Mouse (Mus musculus): ENCODE results near the gene Idh3b. TPM values are rescaled to one million over a fixed set of nuclear protein-coding genes. Genes with fewer than 3 reads are reported as not detected.

Idh3b gene
- 218 and 221 TPM in 2 replicates for polyA plus RNA-seq (2016; fragmentation: Nextera tagmentation; extraction: Ambion mirVana)

GRCm38 (mm10) chr2:130283854-130284654 lies at the start of gene Idh3b:
Gene Idh3b, minus strand, starts transcription at chr2:130284547.
- peaks cover 39% of the 10 kb centered on the region for H3K36me3 ChIP-seq
- H3K4me2 ChIP-seq, result peak within 1 kb of the TSS; percentile 85
- ATAC-seq (ENCODE audit: insufficient number of reproducible peaks, low FRiP score), result peak; percentile 86
- peak within 1 kb of the TSS; percentile 93 for H3K4me3 ChIP-seq
- H3K9ac ChIP-seq, result peak within 1 kb of the TSS; percentile 95
- H3K27ac ChIP-seq (ENCODE audit: poor library complexity, severe bottlenecking), result peak within 1 kb of the TSS; percentile 87
- no peaks in the 10 kb centered on the region for H3K9me3 ChIP-seq (replicated peaks)
- peaks cover 10% of the 10 kb centered on the region for H3K4me1 ChIP-seq (replicated peaks)
- no peaks in the 10 kb centered on the region for H3K27me3 ChIP-seq (replicated peaks)
- under 1% methylated on average over 51 of the region's 51 CpGs for WGBS

- no peak overlapping the region for H3K4me3 ChIP-seq
- H3K4me2 ChIP-seq, result no peak overlapping the region
- H3K9me3 ChIP-seq (replicated peaks), result no peaks in the 10 kb centered on the region
- H3K9ac ChIP-seq, result no peak overlapping the region
- no peak overlapping the region for H3K27ac ChIP-seq (ENCODE audit: poor library complexity, severe bottlenecking)
- H3K4me1 ChIP-seq (replicated peaks), result no peaks in the 10 kb centered on the region
- H3K27me3 ChIP-seq (replicated peaks), result no peaks in the 10 kb centered on the region
- H3K36me3 ChIP-seq, result no peaks in the 10 kb centered on the region
- 78% methylated on average over 2 of the region's 2 CpGs for whole genome bisulfite sequencing
- ATAC-seq (ENCODE audit: insufficient number of reproducible peaks, low FRiP score), result no peak
These were observed 45.2 kb upstream of the Idh3b start for GRCm38 (mm10) chr2:130329502-130329901.

GRCm38 (mm10) chr2:130327057-130327456 lies 42.7 kb upstream of the Idh3b start:
- no peak overlapping the region for H3K4me3 ChIP-seq
- no peak overlapping the region for H3K9ac ChIP-seq
- H3K9me3 ChIP-seq (replicated peaks), result no peaks in the 10 kb centered on the region
- no peak overlapping the region for H3K4me2 ChIP-seq
- H3K27me3 ChIP-seq (replicated peaks), result no peaks in the 10 kb centered on the region
- 45% methylated on average over 1 of the region's 1 CpGs for WGBS
- H3K27ac ChIP-seq (ENCODE audit: poor library complexity, severe bottlenecking), result no peak overlapping the region
- no peaks in the 10 kb centered on the region for H3K4me1 ChIP-seq (replicated peaks)
- no peak for ATAC-seq (ENCODE audit: insufficient number of reproducible peaks, low FRiP score)
- no peaks in the 10 kb centered on the region for H3K36me3 ChIP-seq

- Histone ChIP-seq H3K9me3 (replicated peaks) (no peaks in the 10 kb centered on the region), H3K36me3 (peaks cover 16% of the 10 kb centered on the region), H3K4me1 (replicated peaks) (no peaks in the 10 kb centered on the region; the same call in 1 of the 2 replicates), H3K4me2 (no peak overlapping the region), H3K27me3 (replicated peaks) (peaks cover 11% of the 10 kb centered on the region), H3K4me3 (no peak overlapping the region), H3K27ac (ENCODE audit: poor library complexity, severe bottlenecking) (no peak overlapping the region), H3K9ac (no peak overlapping the region)
- WGBS, result 50% methylated on average over 4 of the region's 4 CpGs
- no peak for ATAC-seq (ENCODE audit: insufficient number of reproducible peaks, low FRiP score)
These were observed 18.7 kb upstream of the Idh3b start for GRCm38 (mm10) chr2:130303014-130303413.

GRCm38 (mm10) chr2:130297580-130297979 lies 13.2 kb upstream of the Idh3b start:
- Histone ChIP-seq H3K9me3 (replicated peaks) (no peaks in the 10 kb centered on the region), H3K36me3 (no peaks in the 10 kb centered on the region), H3K27me3 (replicated peaks) (peaks cover 58% of the 10 kb centered on the region), H3K27ac (ENCODE audit: poor library complexity, severe bottlenecking) (no peak overlapping the region), H3K4me2 (no peak overlapping the region), H3K4me3 (no peak overlapping the region), H3K9ac (no peak overlapping the region), H3K4me1 (replicated peaks) (peaks cover 21% of the 10 kb centered on the region)
- ATAC-seq (ENCODE audit: insufficient number of reproducible peaks, low FRiP score), result no peak
- WGBS, result 63% methylated on average over 9 of the region's 9 CpGs

GRCm38 (mm10) chr2:130296134-130296745 lies 11.9 kb upstream of the Idh3b start:
- Histone ChIP-seq H3K36me3 (no peaks in the 10 kb centered on the region), H3K9me3 (replicated peaks) (no peaks in the 10 kb centered on the region), H3K4me2 (peak overlapping the region; percentile 89), H3K4me3 (peak overlapping the region; percentile 76), H3K4me1 (replicated peaks) (peaks cover 21% of the 10 kb centered on the region), H3K27me3 (replicated peaks) (peaks cover 66% of the 10 kb centered on the region), H3K27ac (ENCODE audit: poor library complexity, severe bottlenecking) (no peak overlapping the region), H3K9ac (peak overlapping the region; percentile 80)
- no peak; the same call in 1 of the 2 replicates for ATAC-seq (ENCODE audit: insufficient number of reproducible peaks, low FRiP score)
- WGBS, result 6% methylated on average over 20 of the region's 20 CpGs

GRCm38 (mm10) chr2:130295331-130296133 lies 11.2 kb upstream of the Idh3b start:
- Histone ChIP-seq H3K9me3 (replicated peaks) (no peaks in the 10 kb centered on the region), H3K36me3 (no peaks in the 10 kb centered on the region), H3K4me1 (replicated peaks) (peaks cover 21% of the 10 kb centered on the region), H3K27me3 (replicated peaks) (peaks cover 66% of the 10 kb centered on the region), H3K9ac (peak overlapping the region; percentile 80), H3K4me3 (peak overlapping the region; percentile 76), H3K27ac (ENCODE audit: poor library complexity, severe bottlenecking) (0 out of 2 replicates have a peak overlapping the region, but pooled peaks have one; percentile 49), H3K4me2 (peak overlapping the region; percentile 89)
- WGBS, result 0% methylated on average over 70 of the region's 99 CpGs
- peak; percentile 62 for ATAC-seq (ENCODE audit: insufficient number of reproducible peaks, low FRiP score)

GRCm38 (mm10) chr2:130294936-130295277 lies 10.6 kb upstream of the Idh3b start, which contains the start of gene Ebf4:
Gene Ebf4, plus strand, starts transcription at chr2:130295169.
- peaks cover 66% of the 10 kb centered on the region for H3K27me3 ChIP-seq (replicated peaks)
- under 1% methylated on average over 30 of the region's 39 CpGs for WGBS
- peak within 1 kb of the TSS; percentile 76 for H3K4me3 ChIP-seq
- peak; percentile 81 for ATAC-seq (ENCODE audit: insufficient number of reproducible peaks, low FRiP score)
- H3K9me3 ChIP-seq (replicated peaks), result no peaks in the 10 kb centered on the region
- peak within 1 kb of the TSS; percentile 89 for H3K4me2 ChIP-seq
- H3K4me1 ChIP-seq (replicated peaks), result peaks cover 21% of the 10 kb centered on the region
- H3K27ac ChIP-seq (ENCODE audit: poor library complexity, severe bottlenecking), result 0 out of 2 replicates have a peak within 1 kb of the TSS, but pooled peaks have one; percentile 49
- H3K36me3 ChIP-seq, result no peaks in the 10 kb centered on the region
- H3K9ac ChIP-seq, result peak within 1 kb of the TSS; percentile 80

- peaks cover 66% of the 10 kb centered on the region for H3K27me3 ChIP-seq (replicated peaks)
- 0 out of 2 replicates have a peak, but pooled peaks have one; percentile 3 for ATAC-seq (ENCODE audit: insufficient number of reproducible peaks, low FRiP score)
- peak overlapping the region; percentile 89 for H3K4me2 ChIP-seq
- 6% methylated on average over 20 of the region's 20 CpGs for WGBS
- peak overlapping the region; percentile 80 for H3K9ac ChIP-seq
- no peaks in the 10 kb centered on the region for H3K9me3 ChIP-seq (replicated peaks)
- no peaks in the 10 kb centered on the region for H3K36me3 ChIP-seq
- H3K4me1 ChIP-seq (replicated peaks), result peaks cover 21% of the 10 kb centered on the region
- no peak overlapping the region for H3K27ac ChIP-seq (ENCODE audit: poor library complexity, severe bottlenecking)
- peak overlapping the region; percentile 76 for H3K4me3 ChIP-seq
These were observed 10.0 kb upstream of the Idh3b start for GRCm38 (mm10) chr2:130294218-130294935.

GRCm38 (mm10) chr2:130293486-130293885 lies 9.1 kb upstream of the Idh3b start:
- H3K9ac ChIP-seq, result 0 out of 2 replicates have a peak overlapping the region, but pooled peaks have one; percentile 13
- H3K4me1 ChIP-seq (replicated peaks), result peaks cover 21% of the 10 kb centered on the region
- peak overlapping the region; percentile 89; the same call in 1 of the 2 replicates for H3K4me2 ChIP-seq
- H3K4me3 ChIP-seq, result no peak overlapping the region
- WGBS, result 3% methylated on average over 4 of the region's 4 CpGs
- no peaks in the 10 kb centered on the region for H3K36me3 ChIP-seq
- H3K27ac ChIP-seq (ENCODE audit: poor library complexity, severe bottlenecking), result no peak overlapping the region
- ATAC-seq (ENCODE audit: insufficient number of reproducible peaks, low FRiP score), result no peak
- H3K27me3 ChIP-seq (replicated peaks), result peaks cover 60% of the 10 kb centered on the region
- H3K9me3 ChIP-seq (replicated peaks), result no peaks in the 10 kb centered on the region
